Mouse (Mus musculus): ENCODE measurements around the gene Kmt2c.

Kmt2c gene

GRCm38 (mm10) chr5:25498346-25498820 is at the start of gene Kmt2c:
TSS of gene Kmt2c (minus strand) at chr5:25498783.
- peak; percentile 74 for DNase-seq (ENCODE audit: low spot score)

GRCm38 (mm10) chr5:25546912-25547311 is 48.3 kb upstream of the Kmt2c start:
- DNase-seq (ENCODE audit: low spot score): no peak

DNA sequence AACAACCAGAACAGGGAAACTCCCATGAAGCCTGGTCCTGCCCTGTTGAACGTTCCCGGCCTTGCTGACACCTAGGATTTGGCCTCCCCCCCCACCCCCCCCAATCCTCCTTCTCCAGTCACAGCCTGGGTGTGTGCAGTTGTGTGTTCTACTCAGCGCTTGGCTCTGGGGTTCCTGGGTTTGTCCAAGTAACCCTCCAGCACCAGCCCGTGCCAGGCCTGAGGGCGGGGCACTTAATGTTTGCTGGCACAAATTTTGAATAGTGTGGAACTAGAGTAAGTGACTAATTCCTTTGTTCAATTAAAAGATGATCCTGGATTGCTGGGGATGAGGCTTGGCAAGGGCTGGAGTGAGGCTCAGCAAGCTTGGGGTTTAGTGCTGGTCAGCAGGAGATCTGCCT is 46.0 kb upstream of the Kmt2c start:
- DNase-seq (ENCODE audit: low spot score): no peak

DNA sequence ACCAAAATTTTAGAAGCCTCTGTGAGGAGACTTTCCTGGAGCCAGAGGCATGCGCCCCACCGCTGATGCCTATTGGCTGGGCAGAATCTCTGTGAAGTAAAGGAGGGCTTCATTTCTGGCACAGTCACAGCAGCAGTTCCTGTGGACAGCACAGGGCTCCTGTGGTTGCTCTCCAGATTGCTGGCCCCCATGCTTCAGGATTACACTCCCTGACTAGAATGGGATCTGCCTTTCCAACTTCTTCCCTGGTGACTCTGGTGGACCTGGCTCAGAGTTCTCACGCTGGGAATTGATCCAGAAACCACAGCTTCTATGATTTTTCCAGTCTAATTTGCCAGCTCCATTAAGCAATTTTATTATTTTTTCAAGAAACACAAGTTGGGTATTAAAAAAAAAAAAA is 45.5 kb upstream of the Kmt2c start:
- DNase-seq (ENCODE audit: low spot score): peak; percentile 84

- DNase-seq (ENCODE audit: low spot score): no peak
Measured at GRCm38 (mm10) chr5:25541661-25542060, 43.1 kb upstream of the Kmt2c start.

DNA sequence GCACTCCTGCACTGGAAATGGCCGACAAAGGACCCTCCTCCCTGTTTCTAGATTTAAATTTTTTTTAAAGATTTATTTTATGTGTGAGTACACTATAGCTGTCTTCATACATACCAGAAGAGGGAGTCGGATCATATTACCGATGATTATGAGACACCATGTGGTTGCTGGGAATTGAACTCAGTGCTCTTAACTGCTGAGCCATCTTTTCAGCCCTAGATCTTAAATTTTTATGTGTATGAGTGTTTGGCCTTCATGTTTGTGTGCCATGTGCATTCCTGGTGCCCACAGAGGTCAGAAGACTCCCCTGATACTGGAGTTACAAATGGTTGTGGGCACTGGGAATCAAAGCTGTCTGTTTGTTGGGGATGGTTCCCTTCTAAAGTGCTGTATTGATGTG is 42.3 kb upstream of the Kmt2c start:
- DNase-seq (ENCODE audit: low spot score): no peak

DNA sequence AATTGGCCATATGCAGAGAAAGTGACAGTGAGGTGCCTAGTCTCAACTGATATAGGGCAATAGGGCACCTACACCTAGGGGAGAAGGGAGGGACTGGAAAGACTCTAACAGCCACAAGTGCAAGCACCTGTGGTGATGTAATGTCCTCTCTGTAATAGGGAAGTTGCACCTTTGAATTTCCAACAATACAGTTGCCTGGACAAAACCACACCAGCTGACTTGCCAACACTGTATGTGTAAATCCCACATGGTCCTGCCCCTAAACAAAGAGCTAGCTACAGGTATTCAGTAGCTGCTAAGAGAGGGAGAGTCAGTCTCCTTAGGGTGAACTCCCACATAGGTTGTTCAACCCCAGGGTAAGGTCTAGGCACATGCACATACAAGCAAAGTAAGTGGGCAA is 41.8 kb upstream of the Kmt2c start:
- DNase-seq (ENCODE audit: low spot score): no peak

GRCm38 (mm10) chr5:25536921-25537409 is 38.4 kb upstream of the Kmt2c start:
- no peak for DNase-seq (ENCODE audit: low spot score)

DNA sequence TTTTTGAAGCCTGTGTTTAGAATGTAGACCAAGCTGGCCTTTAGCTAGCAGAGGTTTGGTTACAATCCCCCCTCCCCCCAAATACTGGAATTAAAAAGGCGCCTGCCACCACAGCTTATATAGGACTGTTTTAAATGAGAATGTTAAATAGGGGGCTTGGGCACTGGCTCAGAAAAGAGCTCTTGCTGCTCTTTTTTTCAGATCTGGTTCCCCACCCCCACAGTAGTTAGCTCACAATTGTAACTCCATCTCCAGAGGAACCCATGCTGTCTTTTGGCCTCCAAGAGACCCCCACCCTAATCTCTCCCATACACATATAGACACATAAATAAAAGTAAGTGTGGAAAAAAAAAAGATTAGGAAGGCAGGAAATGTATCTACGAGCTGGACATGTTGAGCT is 37.9 kb upstream of the Kmt2c start:
- DNase-seq (ENCODE audit: low spot score): no peak

DNA sequence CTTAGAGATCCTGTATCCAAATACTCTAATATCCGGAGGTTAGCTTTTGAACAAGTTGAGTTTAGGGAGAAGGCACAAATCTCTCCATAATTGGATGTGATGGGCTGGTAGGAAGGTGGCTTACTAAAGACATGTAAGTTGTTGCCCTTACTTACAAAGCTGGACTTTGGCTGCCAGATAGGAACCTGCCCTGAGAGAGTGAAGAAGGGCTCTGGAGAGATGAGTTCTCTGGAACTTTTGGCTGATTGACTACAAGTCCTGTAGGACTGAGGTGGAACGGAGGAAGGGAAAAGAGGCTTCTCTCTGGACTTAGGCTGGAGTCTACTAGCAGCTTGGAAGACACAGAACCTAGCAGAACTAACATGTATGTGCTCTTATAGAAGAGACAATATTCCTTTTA is 37.0 kb upstream of the Kmt2c start:
- DNase-seq (ENCODE audit: low spot score): no peak

DNA sequence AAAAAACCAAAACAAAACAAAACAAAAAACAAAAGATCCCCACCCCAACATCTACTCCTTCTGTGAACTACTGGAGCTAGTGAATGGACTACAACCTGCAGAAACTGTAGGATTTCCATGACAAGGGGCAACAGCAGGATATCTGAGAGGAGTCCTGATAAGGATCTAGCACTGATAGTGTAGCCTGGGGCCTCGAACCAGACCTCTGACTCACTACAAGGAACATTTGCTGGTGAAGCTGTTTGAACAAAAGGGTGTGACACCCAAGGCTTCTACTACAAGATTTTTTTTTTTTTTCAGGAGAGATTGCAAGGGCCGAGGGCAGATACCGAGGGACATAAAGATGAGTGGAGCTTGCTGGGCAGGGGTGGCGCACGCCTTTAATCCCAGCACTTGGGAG is 34.7 kb upstream of the Kmt2c start:
- DNase-seq (ENCODE audit: low spot score): no peak

- no peak for DNase-seq (ENCODE audit: low spot score)
Measured at GRCm38 (mm10) chr5:25532256-25533147, 33.9 kb upstream of the Kmt2c start.

GRCm38 (mm10) chr5:25530629-25531028 is 32.0 kb upstream of the Kmt2c start:
- DNase-seq (ENCODE audit: low spot score): no peak

GRCm38 (mm10) chr5:25529529-25530421 is 31.2 kb upstream of the Kmt2c start:
- peak; percentile 100 for DNase-seq (ENCODE audit: low spot score)

DNA sequence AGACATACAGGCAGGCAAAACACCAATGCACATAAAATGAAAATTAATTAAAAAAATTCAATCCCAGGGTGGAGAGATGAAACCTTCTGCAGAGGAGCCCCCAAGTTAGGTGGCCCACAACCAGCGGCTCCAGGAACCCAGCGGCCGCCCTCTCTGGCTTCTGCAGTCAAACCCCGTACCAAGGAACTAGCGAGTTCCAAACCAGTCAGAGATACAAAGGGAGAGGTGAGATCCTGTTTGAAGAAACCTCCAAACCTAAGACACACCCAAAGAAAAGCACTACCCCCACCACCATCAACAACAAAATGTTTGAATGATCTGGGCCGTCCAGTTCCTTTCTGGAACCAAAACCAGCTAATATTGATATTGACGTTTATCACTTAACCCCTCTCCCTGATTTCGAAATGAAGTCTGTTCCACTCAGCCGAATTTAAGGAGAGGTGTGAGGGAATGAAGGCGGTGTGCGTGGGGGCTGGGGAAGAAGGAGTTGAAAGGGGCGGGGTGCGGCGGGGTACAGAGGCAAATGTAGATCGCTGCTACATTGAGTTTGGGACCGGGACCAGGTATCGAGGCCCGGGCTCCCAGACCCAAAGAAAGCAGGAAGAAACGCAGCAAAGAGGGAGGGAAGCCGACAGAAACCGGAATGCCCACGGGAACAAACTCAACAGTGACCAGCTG is 30.4 kb upstream of the Kmt2c start:
- no peak for DNase-seq (ENCODE audit: low spot score)

GRCm38 (mm10) chr5:25527971-25528370 is 29.4 kb upstream of the Kmt2c start:
- peak; percentile 30 for DNase-seq (ENCODE audit: low spot score)

GRCm38 (mm10) chr5:25526926-25527325 is 28.3 kb upstream of the Kmt2c start:
- peak; percentile 80 for DNase-seq (ENCODE audit: low spot score)

GRCm38 (mm10) chr5:25526116-25526515 is 27.5 kb upstream of the Kmt2c start:
- peak; percentile 64 for DNase-seq (ENCODE audit: low spot score)

- DNase-seq (ENCODE audit: low spot score): no peak
Measured at GRCm38 (mm10) chr5:25521461-25521860, 22.9 kb upstream of the Kmt2c start.

GRCm38 (mm10) chr5:25519820-25520219 is 21.2 kb upstream of the Kmt2c start:
- peak; percentile 54 for DNase-seq (ENCODE audit: low spot score)

GRCm38 (mm10) chr5:25517550-25517949 is 19.0 kb upstream of the Kmt2c start:
- no peak for DNase-seq (ENCODE audit: low spot score)

DNA sequence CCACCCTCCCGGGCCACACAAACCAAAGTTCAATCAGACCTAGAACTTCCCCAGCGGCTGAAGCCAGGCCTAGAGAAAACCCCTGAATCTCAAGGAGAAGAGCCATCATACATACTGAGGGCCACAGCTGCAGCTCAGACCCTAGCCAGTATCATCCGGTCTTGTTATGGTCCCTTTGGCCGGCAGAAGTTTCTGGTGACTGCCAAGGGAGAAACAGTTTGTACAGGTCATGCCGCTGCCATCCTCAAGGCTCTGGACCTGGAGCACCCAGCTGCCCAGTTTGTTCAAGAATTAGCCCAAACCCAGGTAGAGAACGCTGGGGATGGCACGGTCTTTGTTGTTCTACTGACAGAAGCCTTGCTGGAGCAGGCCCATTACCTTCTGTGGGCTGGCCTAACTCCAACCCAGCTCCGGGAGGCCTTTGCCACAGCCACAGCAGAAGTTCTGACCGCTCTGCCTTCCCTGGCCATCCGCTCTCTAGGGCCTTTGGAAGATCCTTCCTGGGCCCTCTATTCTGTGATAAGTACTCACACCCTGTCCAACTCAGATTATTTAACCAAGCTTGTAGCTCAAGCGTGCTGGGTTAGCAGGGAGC is 17.8 kb upstream of the Kmt2c start:
- DNase-seq (ENCODE audit: low spot score): no peak
